Mouse (Mus musculus): ENCODE results near the gene Kctd13.

- TF ChIP-seq CTCF (IDR thresholded peaks at IDR 0.05; ENCODE audit: insufficient read depth, low read depth, low read length) (no peak), POLR2A (IDR thresholded peaks at IDR 0.05; ENCODE audit: insufficient read depth, low read depth, low read length) (no peak)
Observed at GRCm38 (mm10) chr7:126883731-126884181, 44.9 kb upstream of the Kctd13 start.
